Mouse (Mus musculus) heart, adult 11 months (tissue): ENCODE measurements around the gene Myb.
A peak's percentile ranks its signal among the peaks of the same experiment; 100 is the strongest.

Source experiments
- DNase-seq: peaks from one replicate; pipeline ENCODE4 v3.0.0; 2022

The Myb gene

GRCm38 (mm10) chr10:21160537-21161358 lies at the start of gene Myb:
Gene Myb (minus strand): TSS chr10:21160984.
- DNase-seq, result peak; percentile 92

- DNase-seq, result no peak
These were observed 46.6 kb upstream of the Myb start for GRCm38 (mm10) chr10:21207378-21207777.

GRCm38 (mm10) chr10:21206232-21206631 lies 45.4 kb upstream of the Myb start:
- peak; percentile 23 for DNase-seq

GRCm38 (mm10) chr10:21204496-21205085 lies 43.8 kb upstream of the Myb start:
- peak; percentile 65 for DNase-seq

- peak; percentile 74 for DNase-seq
These were observed 43.1 kb upstream of the Myb start for GRCm38 (mm10) chr10:21203886-21204285.

- DNase-seq, result peak; percentile 53
These were observed 42.7 kb upstream of the Myb start for GRCm38 (mm10) chr10:21203461-21203860.

- DNase-seq, result peak; percentile 58
These were observed 40.0 kb upstream of the Myb start for GRCm38 (mm10) chr10:21200761-21201160.

- peak; percentile 9 for DNase-seq
These were observed 39.5 kb upstream of the Myb start for GRCm38 (mm10) chr10:21200322-21200721.

- peak; percentile 41 for DNase-seq
These were observed 35.9 kb upstream of the Myb start for GRCm38 (mm10) chr10:21196646-21197116.

GRCm38 (mm10) chr10:21195597-21195996 lies 34.8 kb upstream of the Myb start:
- peak; percentile 65 for DNase-seq

- no peak for DNase-seq
These were observed 33.2 kb upstream of the Myb start for GRCm38 (mm10) chr10:21193935-21194505.

GRCm38 (mm10) chr10:21193088-21193934 lies 32.5 kb upstream of the Myb start:
- DNase-seq, result peak; percentile 46

- no peak for DNase-seq
These were observed 31.7 kb upstream of the Myb start for GRCm38 (mm10) chr10:21192436-21192835.

- DNase-seq, result no peak
These were observed 29.1 kb upstream of the Myb start for GRCm38 (mm10) chr10:21189756-21190397.

GRCm38 (mm10) chr10:21189275-21189601 lies 28.5 kb upstream of the Myb start:
- no peak for DNase-seq

GRCm38 (mm10) chr10:21188564-21189274 lies 27.9 kb upstream of the Myb start:
- DNase-seq, result no peak

GRCm38 (mm10) chr10:21187847-21188246 lies 27.1 kb upstream of the Myb start:
- DNase-seq, result no peak

- no peak for DNase-seq
These were observed 25.9 kb upstream of the Myb start for GRCm38 (mm10) chr10:21186733-21187132.

- DNase-seq, result peak; percentile 56
These were observed 17.9 kb upstream of the Myb start for GRCm38 (mm10) chr10:21178711-21179110.

- peak; percentile 73 for DNase-seq
These were observed 17.5 kb upstream of the Myb start for GRCm38 (mm10) chr10:21178281-21178680.

- no peak for DNase-seq
These were observed 11.9 kb upstream of the Myb start for GRCm38 (mm10) chr10:21172650-21173200.

GRCm38 (mm10) chr10:21168466-21168865 lies 7.7 kb upstream of the Myb start:
- peak; percentile 23 for DNase-seq
